Mouse (Mus musculus) lung, embryonic 15.5 days (tissue): Measurements from ENCODE around the gene Tma7. TPM values are rescaled to one million over a fixed set of nuclear protein-coding genes. Genes with fewer than 3 reads are reported as not detected.
A peak's percentile ranks its signal among the peaks of the same experiment; 100 is the strongest.

ENCODE experiments used
- ATAC-seq: fragments of 200-750 bp; cut with Nextera tagmentation; 2 replicates; pipeline ENCODE4 v1.8.0; 2017; ENCODE audit warnings: moderate number of reproducible peaks, borderline replicate concordance; ENCODE audit not compliant: low FRiP score, low TSS enrichment; ENCODE audit errors: extremely low read depth
- H3K27ac ChIP-seq: fragments of 300-500 bp; sonication (generic); 2 replicates; pipeline ENCODE4 v1.5.1; 2015; ENCODE audit warnings: moderate library complexity, mild to moderate bottlenecking, inconsistent platforms
- H3K27me3 ChIP-seq: fragments of 300-500 bp; sonication (generic); 2 replicates; pipeline ENCODE4 v1.6.1; 2015; ENCODE audit warnings: inconsistent platforms
- H3K36me3 ChIP-seq: fragments of 300-500 bp; sonication (generic); 2 replicates; pipeline ENCODE4 v1.6.1; 2015; ENCODE audit warnings: inconsistent platforms
- H3K4me1 ChIP-seq: fragments of 300-500 bp; sonication (generic); 2 replicates; pipeline ENCODE4 v1.6.1; 2015; ENCODE audit warnings: inconsistent platforms
- H3K4me2 ChIP-seq: fragments of 300-500 bp; sonication (generic); 2 replicates; pipeline ENCODE4 v1.6.1; 2015; ENCODE audit warnings: inconsistent platforms, mild to moderate bottlenecking, moderate library complexity
- H3K4me3 ChIP-seq: fragments of 300-500 bp; sonication (generic); 2 replicates; pipeline ENCODE4 v1.5.1; 2015; ENCODE audit warnings: mild to moderate bottlenecking, inconsistent platforms
- H3K9ac ChIP-seq: fragments of 300-500 bp; sonication (generic); 2 replicates; pipeline ENCODE4 v1.6.1; 2015; ENCODE audit warnings: inconsistent platforms
- H3K9me3 ChIP-seq: fragments of 300-500 bp; sonication (generic); 2 replicates; pipeline ENCODE4 v1.6.1; 2016; ENCODE audit warnings: inconsistent platforms
- WGBS: fragments of 180-500 bp; shearing (Covaris S2); methylation state at CpG from one replicate; pipeline ENCODE4 v1.1.7; 2015; 5-methylcytosine and 5-hydroxymethylcytosine counted together
- polyA plus RNA-seq: library from polyadenylated mRNA; unstranded; fragments of >200 nt; fragmentation: Nextera tagmentation; extraction: Ambion mirVana; gene quantifications from 2 replicates; pipeline ENCODE4 v1.2.1, GENCODE M21; 2015

The Tma7 gene
- polyA plus RNA-seq, result 519 and 556 TPM in 2 replicates

- no peaks in the 10 kb centered on the region for H3K9me3 ChIP-seq
- peak within 1 kb of the TSS; percentile 90 for H3K4me3 ChIP-seq
- under 1% methylated on average over 37 of the region's 37 CpGs for WGBS
- H3K27ac ChIP-seq, result peak within 1 kb of the TSS; percentile 84
- H3K27me3 ChIP-seq, result no peaks in the 10 kb centered on the region
- H3K4me1 ChIP-seq, result peaks cover 19% of the 10 kb centered on the region
- H3K36me3 ChIP-seq, result peaks cover 16% of the 10 kb centered on the region
- peak within 1 kb of the TSS; percentile 87 for H3K9ac ChIP-seq
- ATAC-seq, result peak; percentile 96
- H3K4me2 ChIP-seq, result peak within 1 kb of the TSS; percentile 65
These were observed at the start of gene Tma7, which contains the start of gene Ccdc51 for GRCm38 (mm10) chr9:109082124-109082800. Gene Tma7, minus strand, starts transcription at chr9:109082587. Gene Ccdc51, plus strand, starts transcription at chr9:109082493.

GRCm38 (mm10) chr9:109130076-109130475, 47.7 kb upstream of the Tma7 start:
- H3K4me2 ChIP-seq, result no peak overlapping the region
- H3K36me3 ChIP-seq, result no peaks in the 10 kb centered on the region
- no peaks in the 10 kb centered on the region for H3K4me1 ChIP-seq
- ATAC-seq, result no peak
- H3K4me3 ChIP-seq, result no peak overlapping the region
- 80% methylated on average over 5 of the region's 5 CpGs for WGBS
- H3K9ac ChIP-seq, result no peak overlapping the region
- H3K27ac ChIP-seq, result no peak overlapping the region
- no peaks in the 10 kb centered on the region for H3K9me3 ChIP-seq
- H3K27me3 ChIP-seq, result no peaks in the 10 kb centered on the region

GRCm38 (mm10) chr9:109128211-109128610, 45.8 kb upstream of the Tma7 start:
- H3K27me3 ChIP-seq, result no peaks in the 10 kb centered on the region
- no peak overlapping the region for H3K27ac ChIP-seq
- no peak overlapping the region for H3K4me2 ChIP-seq
- no peak for ATAC-seq
- peaks cover 4% of the 10 kb centered on the region; the same call in 1 of the 2 replicates for H3K4me1 ChIP-seq
- H3K9ac ChIP-seq, result no peak overlapping the region
- H3K4me3 ChIP-seq, result no peak overlapping the region
- H3K9me3 ChIP-seq, result no peaks in the 10 kb centered on the region
- 44% methylated on average over 3 of the region's 3 CpGs for WGBS
- H3K36me3 ChIP-seq, result no peaks in the 10 kb centered on the region

- Histone ChIP-seq H3K9ac (no peak overlapping the region), H3K4me2 (no peak overlapping the region), H3K4me1 (peaks cover 7% of the 10 kb centered on the region; the same call in 1 of the 2 replicates), H3K9me3 (no peaks in the 10 kb centered on the region), H3K27me3 (no peaks in the 10 kb centered on the region), H3K36me3 (no peaks in the 10 kb centered on the region), H3K4me3 (no peak overlapping the region), H3K27ac (no peak overlapping the region)
- 68% methylated on average over 4 of the region's 4 CpGs for whole genome bisulfite sequencing
- ATAC-seq, result no peak
These were observed 44.7 kb upstream of the Tma7 start for GRCm38 (mm10) chr9:109127076-109127475.

- Histone ChIP-seq H3K4me3 (no peak overlapping the region), H3K27ac (no peak overlapping the region), H3K4me1 (peaks cover 7% of the 10 kb centered on the region; the same call in 1 of the 2 replicates), H3K9me3 (no peaks in the 10 kb centered on the region), H3K4me2 (no peak overlapping the region), H3K27me3 (no peaks in the 10 kb centered on the region), H3K9ac (no peak overlapping the region), H3K36me3 (no peaks in the 10 kb centered on the region)
- ATAC-seq, result no peak
- 60% methylated on average over 3 of the region's 3 CpGs for WGBS
These were observed 43.1 kb upstream of the Tma7 start for GRCm38 (mm10) chr9:109125481-109125880.

GRCm38 (mm10) chr9:109125043-109125442, 42.7 kb upstream of the Tma7 start:
- no peak overlapping the region for H3K4me2 ChIP-seq
- 64% methylated on average over 2 of the region's 2 CpGs for WGBS
- peaks cover 7% of the 10 kb centered on the region; the same call in 1 of the 2 replicates for H3K4me1 ChIP-seq
- no peak overlapping the region for H3K4me3 ChIP-seq
- H3K9ac ChIP-seq, result no peak overlapping the region
- H3K27me3 ChIP-seq, result no peaks in the 10 kb centered on the region
- ATAC-seq, result no peak
- no peak overlapping the region for H3K27ac ChIP-seq
- no peaks in the 10 kb centered on the region for H3K9me3 ChIP-seq
- no peaks in the 10 kb centered on the region for H3K36me3 ChIP-seq

- no peak for ATAC-seq
- Histone ChIP-seq H3K36me3 (peaks cover 1% of the 10 kb centered on the region; the same call in 1 of the 2 replicates), H3K27me3 (no peaks in the 10 kb centered on the region), H3K27ac (no peak overlapping the region), H3K9ac (no peak overlapping the region), H3K4me3 (no peak overlapping the region), H3K4me1 (peaks cover 7% of the 10 kb centered on the region; the same call in 1 of the 2 replicates), H3K4me2 (no peak overlapping the region), H3K9me3 (no peaks in the 10 kb centered on the region)
- 78% methylated on average over 3 of the region's 3 CpGs for WGBS
These were observed 41.8 kb upstream of the Tma7 start for GRCm38 (mm10) chr9:109124164-109124563.

DNA sequence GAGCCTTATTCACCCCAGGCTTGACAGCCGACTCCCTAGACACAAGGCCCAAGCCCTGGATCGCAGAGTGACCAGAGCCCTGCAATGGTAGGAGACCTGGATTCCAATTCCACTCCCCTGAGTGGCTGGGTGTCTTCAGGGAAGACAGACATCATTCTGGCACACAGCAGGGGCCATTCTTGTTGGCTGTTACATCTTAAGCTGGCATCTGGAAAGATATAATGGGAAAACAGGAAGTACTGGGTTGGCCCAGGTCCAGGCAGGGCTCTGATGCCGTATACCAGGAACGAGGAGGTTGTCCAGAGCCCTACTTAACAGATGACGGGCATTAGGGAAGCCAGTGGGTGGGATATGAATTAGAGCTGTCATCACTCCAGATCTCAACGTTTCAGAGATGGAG, 40.9 kb upstream of the Tma7 start:
- Histone ChIP-seq H3K4me3 (no peak overlapping the region), H3K4me1 (peaks cover 7% of the 10 kb centered on the region; the same call in 1 of the 2 replicates), H3K9me3 (no peaks in the 10 kb centered on the region), H3K9ac (no peak overlapping the region; the same call in 1 of the 2 replicates), H3K36me3 (peaks cover 10% of the 10 kb centered on the region), H3K4me2 (no peak overlapping the region), H3K27me3 (no peaks in the 10 kb centered on the region), H3K27ac (no peak overlapping the region)
- WGBS, result 41% methylated on average over 6 of the region's 6 CpGs
- no peak for ATAC-seq

- Histone ChIP-seq H3K4me2 (no peak overlapping the region), H3K27me3 (no peaks in the 10 kb centered on the region), H3K4me3 (no peak overlapping the region), H3K4me1 (peaks cover 7% of the 10 kb centered on the region; the same call in 1 of the 2 replicates), H3K9ac (no peak overlapping the region), H3K36me3 (peaks cover 17% of the 10 kb centered on the region), H3K27ac (no peak overlapping the region), H3K9me3 (no peaks in the 10 kb centered on the region)
- 40% methylated on average over 2 of the region's 2 CpGs for WGBS
- no peak for ATAC-seq
These were observed 40.2 kb upstream of the Tma7 start for GRCm38 (mm10) chr9:109122553-109123085.

DNA sequence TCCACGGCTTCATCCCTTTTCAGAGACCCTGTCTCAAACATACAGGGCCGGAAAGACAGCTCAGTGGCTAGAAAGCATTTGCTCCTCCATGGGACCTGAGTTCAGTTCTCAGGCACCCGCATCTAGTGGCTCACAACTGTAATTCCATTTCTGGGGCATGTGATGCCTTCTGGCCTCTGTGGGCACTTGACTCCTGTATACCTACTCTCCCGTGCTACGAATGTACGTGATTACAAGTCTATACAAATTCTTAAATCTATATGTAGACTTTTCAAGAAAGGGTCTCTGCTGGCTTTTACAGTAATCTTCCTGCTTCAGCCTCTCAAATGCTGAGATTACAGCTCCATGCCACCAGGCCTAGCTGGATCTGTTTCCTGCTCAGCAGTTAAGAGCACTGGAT, 38.6 kb upstream of the Tma7 start:
- WGBS, result 81% methylated on average over 6 of the region's 6 CpGs
- H3K27me3 ChIP-seq, result no peaks in the 10 kb centered on the region

DNA sequence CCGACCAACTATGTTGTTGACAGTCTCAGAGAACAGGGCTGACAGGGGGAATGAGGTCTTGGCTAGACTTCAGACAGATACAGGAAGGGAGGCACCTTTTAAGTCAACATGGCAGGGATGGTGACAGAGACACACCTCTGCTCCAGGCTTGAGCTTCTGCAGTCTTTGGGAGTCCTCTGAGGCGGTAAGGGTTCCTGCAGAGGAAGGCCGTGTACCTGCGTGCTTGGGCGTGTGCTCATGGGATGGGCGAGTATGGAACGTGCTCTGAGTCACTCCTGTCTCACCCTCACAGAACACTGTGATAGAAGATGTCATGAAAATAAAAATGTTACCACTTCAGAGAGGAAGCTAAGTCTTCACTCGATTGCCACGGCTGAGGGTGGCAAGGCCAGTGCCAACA, 37.2 kb upstream of the Tma7 start:
- WGBS, result 82% methylated on average over 9 of the region's 9 CpGs
- Histone ChIP-seq H3K4me2 (no peak overlapping the region), H3K4me1 (peaks cover 7% of the 10 kb centered on the region; the same call in 1 of the 2 replicates), H3K4me3 (no peak overlapping the region), H3K27ac (no peak overlapping the region), H3K9me3 (no peaks in the 10 kb centered on the region), H3K9ac (no peak overlapping the region), H3K27me3 (no peaks in the 10 kb centered on the region), H3K36me3 (peaks cover 46% of the 10 kb centered on the region)
- no peak for ATAC-seq

More for the DNA sequence above, 38.6 kb upstream of the Tma7 start:
- H3K27ac ChIP-seq, result no peak overlapping the region
- ATAC-seq, result no peak
- H3K4me2 ChIP-seq, result no peak overlapping the region
- peaks cover 32% of the 10 kb centered on the region for H3K36me3 ChIP-seq
- H3K9ac ChIP-seq, result no peak overlapping the region
- H3K9me3 ChIP-seq, result no peaks in the 10 kb centered on the region
- peaks cover 7% of the 10 kb centered on the region; the same call in 1 of the 2 replicates for H3K4me1 ChIP-seq
- H3K4me3 ChIP-seq, result no peak overlapping the region

- ATAC-seq, result no peak
- no peak overlapping the region for H3K4me3 ChIP-seq
- no peaks in the 10 kb centered on the region for H3K27me3 ChIP-seq
- H3K27ac ChIP-seq, result no peak overlapping the region
- H3K9me3 ChIP-seq, result no peaks in the 10 kb centered on the region
- H3K9ac ChIP-seq, result no peak overlapping the region
- no peak overlapping the region for H3K4me2 ChIP-seq
- WGBS, result 61% methylated on average over 4 of the region's 4 CpGs
- 0 out of 2 replicates have a peak, but pooled peaks cover 2% of the 10 kb centered on the region for H3K4me1 ChIP-seq
- H3K36me3 ChIP-seq, result peaks cover 60% of the 10 kb centered on the region
These were observed 35.7 kb upstream of the Tma7 start for GRCm38 (mm10) chr9:109118106-109118505.
